26 mouse cellular contexts compared by ENCODE assay signal in genomic region chr5:5166086-5166485, GRCm38 (mm10).
DNase-seq lines count a peak whose midpoint lies in the region; ATAC-seq and TF ChIP-seq lines count a peak whose summit lies in the region.
"Had no signal": no experiment of that assay in that cellular context is flagged by ENCODE, and none has a peak within 500 bp of the region (broad histone marks: within the 10 kb centered on the region; RNA-seq: fewer than 3 reads in every experiment).

No protein-coding gene starts in this region.

- H3K9ac ChIP-seq in midbrain, embryonic 14.5 days (replicated peaks; ENCODE audit: low read length): no peak overlapping the region
- H3K9ac ChIP-seq in midbrain, embryonic 11.5 days (ENCODE audit: low read length): no peak overlapping the region
- no peak overlapping the region for H3K9ac ChIP-seq in ES-E14 (ENCODE audit: insufficient read depth, low read depth, low read length, poor library complexity, severe bottlenecking)
- H3K9ac ChIP-seq: embryonic facial prominence, embryonic 12.5 days; embryonic facial prominence, embryonic 15.5 days; heart, embryonic 12.5 days; heart, embryonic 15.5 days; hindbrain, embryonic 13.5 days; intestine, embryonic 15.5 days had no signal

- in situ Hi-C loops in ES-E14 (cut with MboI; ENCODE audit: low sequenced_read_pairs in 2 of 2, unreplicated experiment in 2 of 2): no loop called here

- no peak overlapping the region for H3K4me3 ChIP-seq in midbrain, embryonic 14.5 days (replicated peaks; ENCODE audit: low read depth, low read length)
- no peak overlapping the region for H3K4me3 ChIP-seq in midbrain, embryonic 11.5 days (ENCODE audit: low read depth, low read length)
- H3K4me3 ChIP-seq in ES-E14 (ENCODE audit: insufficient read depth in 1 of 2, low read depth in 1 of 2, low read length in 2 of 2, poor library complexity in 1 of 2, severe bottlenecking in 1 of 2): no peak overlapping the region
- H3K4me3 ChIP-seq: embryonic facial prominence, embryonic 12.5 days; embryonic facial prominence, embryonic 15.5 days; heart, embryonic 12.5 days; heart, embryonic 15.5 days; hindbrain, embryonic 10.5 days; hindbrain, embryonic 13.5 days; intestine, embryonic 15.5 days had no signal

- H3K36me3 ChIP-seq in midbrain, embryonic 14.5 days (ENCODE audit: control insufficient read depth, insufficient read depth, low read length): no peaks in the 10 kb centered on the region
- no peaks in the 10 kb centered on the region for H3K36me3 ChIP-seq in midbrain, embryonic 11.5 days (ENCODE audit: control insufficient read depth, insufficient read depth, low read length)
- H3K36me3 ChIP-seq in ES-E14 (ENCODE audit: control insufficient read depth, insufficient read depth, low read length, poor library complexity, severe bottlenecking): no peaks in the 10 kb centered on the region
- H3K36me3 ChIP-seq: embryonic facial prominence, embryonic 12.5 days; embryonic facial prominence, embryonic 15.5 days; heart, embryonic 15.5 days; hindbrain, embryonic 10.5 days; hindbrain, embryonic 13.5 days; intestine, embryonic 15.5 days had no signal

- no peaks in the 10 kb centered on the region for H3K27me3 ChIP-seq in midbrain, embryonic 14.5 days (ENCODE audit: control insufficient read depth, insufficient read depth, low read length)
- H3K27me3 ChIP-seq in midbrain, embryonic 11.5 days (ENCODE audit: control insufficient read depth, insufficient read depth, low read length): no peaks in the 10 kb centered on the region
- H3K27me3 ChIP-seq: embryonic facial prominence, embryonic 12.5 days; embryonic facial prominence, embryonic 15.5 days; heart, embryonic 12.5 days; heart, embryonic 15.5 days; hindbrain, embryonic 13.5 days; intestine, embryonic 15.5 days had no signal

- WGBS in midbrain, embryonic 14.5 days: 32% methylated on average over 2 of the region's 2 CpGs
- 41% methylated on average over 2 of the region's 2 CpGs for WGBS in midbrain, embryonic 11.5 days

- TF ChIP-seq POLR2A in brain, embryonic 14.5 days (IDR thresholded peaks at IDR 0.05; ENCODE audit: borderline replicate concordance, extremely low read depth, insufficient read depth, insufficient read length, poor library complexity, severe bottlenecking): no peak

- ATAC-seq in midbrain, embryonic 14.5 days (ENCODE audit: low FRiP score, low TSS enrichment): no peak
- no peak for ATAC-seq in midbrain, embryonic 11.5 days (ENCODE audit: low FRiP score)
- ATAC-seq: CD4-positive, CD25-positive, alpha-beta regulatory T cell, adult 4 months; forebrain, embryonic 16.5 days; hindbrain, embryonic 16.5 days; intestine, embryonic 15.5 days had no signal

- TF ChIP-seq CTCF in brain, embryonic 14.5 days (IDR thresholded peaks at IDR 0.05; ENCODE audit: borderline replicate concordance, extremely low read depth, insufficient read depth, insufficient read length): no peak

- peak; percentile 21 for DNase-seq in midbrain, embryonic 14.5 days
- no peak for DNase-seq in midbrain, embryonic 11.5 days (ENCODE audit: low spot score, missing footprints)
- peak; percentile 45 for DNase-seq in ES-E14 (ENCODE audit: low read depth, low spot score)
- peak; percentile 41 for DNase-seq in brain, embryonic 14.5 days (ENCODE audit: low read depth)
- DNase-seq in adrenal gland, postnatal 25 days: no peak
- no peak for DNase-seq in right cerebral cortex, postnatal 36 days (ENCODE audit: low spot score in 2 of 2)
- DNase-seq: adrenal gland, adult 2 months; adrenal gland, postnatal 14 days; cerebellum, adult 18-20 months; cerebellum, adult 9-11 months; cerebellum, postnatal 25 days; gastrocnemius, postnatal 10 days; gastrocnemius, postnatal 36 days; heart, postnatal 10 days; heart, postnatal 36 days; kidney, adult 11 months had no signal

- no peak overlapping the region for H3K27ac ChIP-seq in midbrain, embryonic 14.5 days (replicated peaks; ENCODE audit: low read depth, low read length)
- no peak overlapping the region for H3K27ac ChIP-seq in midbrain, embryonic 11.5 days (ENCODE audit: low read depth, low read length)
- no peak overlapping the region for H3K27ac ChIP-seq in ES-E14 (ENCODE audit: insufficient read depth, low read depth, low read length, poor library complexity, severe bottlenecking)
- H3K27ac ChIP-seq: embryonic facial prominence, embryonic 12.5 days; embryonic facial prominence, embryonic 15.5 days; heart, embryonic 15.5 days; hindbrain, embryonic 10.5 days; hindbrain, embryonic 13.5 days; intestine, embryonic 15.5 days had no signal

- H3K4me1 ChIP-seq in midbrain, embryonic 14.5 days (ENCODE audit: control insufficient read depth, insufficient read depth, low read length): no peaks in the 10 kb centered on the region
- H3K4me1 ChIP-seq in midbrain, embryonic 11.5 days (ENCODE audit: control insufficient read depth, insufficient read depth, low read length): no peaks in the 10 kb centered on the region
- 0 out of 4 replicates have a peak, but pooled peaks cover 0 to 2% of the 10 kb centered on the region in 2 experiments for H3K4me1 ChIP-seq in ES-E14 (ENCODE audit: control insufficient read depth in 2 of 2, insufficient read depth in 2 of 2, low read length in 2 of 2, poor library complexity in 1 of 2)
- H3K4me1 ChIP-seq: embryonic facial prominence, embryonic 12.5 days; embryonic facial prominence, embryonic 15.5 days; heart, embryonic 15.5 days; intestine, embryonic 15.5 days had no signal

- no peaks in the 10 kb centered on the region for H3K9me3 ChIP-seq in midbrain, embryonic 14.5 days (ENCODE audit: control insufficient read depth, low read length)
- no peaks in the 10 kb centered on the region for H3K9me3 ChIP-seq in midbrain, embryonic 11.5 days (ENCODE audit: control insufficient read depth, low read length)
- H3K9me3 ChIP-seq in ES-E14 (ENCODE audit: control insufficient read depth, insufficient read depth, low read depth, low read length): no peaks in the 10 kb centered on the region
- H3K9me3 ChIP-seq: embryonic facial prominence, embryonic 12.5 days; embryonic facial prominence, embryonic 15.5 days; heart, embryonic 12.5 days; heart, embryonic 15.5 days; hindbrain, embryonic 10.5 days; hindbrain, embryonic 13.5 days; intestine, embryonic 15.5 days had no signal

- no peak overlapping the region for H3K4me2 ChIP-seq in midbrain, embryonic 14.5 days (ENCODE audit: low read length)
- no peak overlapping the region for H3K4me2 ChIP-seq in midbrain, embryonic 11.5 days
- H3K4me2 ChIP-seq: embryonic facial prominence, embryonic 12.5 days; embryonic facial prominence, embryonic 15.5 days; heart, embryonic 12.5 days; heart, embryonic 15.5 days; hindbrain, embryonic 13.5 days; intestine, embryonic 15.5 days had no signal

TF ChIP-seq in ES-E14, 5 proteins besides CTCF, POLR2A, EP300 and RAD21:
- TF ChIP-seq CHD2 (IDR thresholded peaks at IDR 0.05; ENCODE audit: low read depth, low read length) (no peak), ZNF384 (IDR thresholded peaks at IDR 0.05; ENCODE audit: low read depth, low read length) (no peak), HCFC1 (IDR thresholded peaks at IDR 0.05; ENCODE audit: borderline replicate concordance, insufficient read depth, low read length) (no peak), ZC3H11A (IDR thresholded peaks at IDR 0.05; ENCODE audit: borderline replicate concordance, low read depth, low read length) (no peak), MAFK (IDR thresholded peaks at IDR 0.05; ENCODE audit: insufficient read depth, low read depth, low read length) (no peak)

Comparison
In these comparisons a context has a peak if more than half of its experiments do, and no peak if none do; other contexts are left out.
1. DNase-seq: peak in midbrain, embryonic 14.5 days (single experiment), ES-E14 (single experiment) and brain, embryonic 14.5 days (single experiment); none in midbrain, embryonic 11.5 days (single experiment), adrenal gland, postnatal 25 days (single experiment) and right cerebral cortex, postnatal 36 days (0 of 2).